Mouse (Mus musculus) thymus, adult 2 months (tissue): ENCODE data around the gene H13.

Source experiments
- CTCF ChIP-seq: fragments of 200-500 bp; IDR thresholded peaks from 2 replicates; pipeline ENCODE4 v1.5.1; 2012; ENCODE audit warnings: mild to moderate bottlenecking, control low read depth, low read length, moderate library complexity, borderline replicate concordance; ENCODE audit not compliant: control insufficient read depth, poor library complexity, insufficient read depth; ENCODE audit errors: extremely low read depth
- POLR2A ChIP-seq: fragments of 200-500 bp; IDR thresholded peaks from 2 replicates; pipeline ENCODE4 v1.6.1; 2012; ENCODE audit warnings: mild to moderate bottlenecking, low read length, control low read depth, moderate library complexity; ENCODE audit not compliant: control insufficient read depth, poor library complexity, insufficient read depth; ENCODE audit errors: extremely low read depth

GRCm38 (mm10) chr2:152700725-152701124 is 31.5 kb downstream of the H13 start:
- TF ChIP-seq CTCF (no peak), POLR2A (no peak)
